Mouse (Mus musculus): ENCODE measurements at regions not wholly inside any gene's neighbourhood (a gene's known extent, or its start where the extent isn't known, plus 50 kb on each side); places are given as distances from the start of the nearest gene placed in this dataset.

- H3K27me3 ChIP-seq = peaks cover 40% of the 10 kb centered on the region
- H3K4me1 ChIP-seq = peaks cover 31% of the 10 kb centered on the region
- 55% methylated on average over 7 of the region's 7 CpGs for WGBS
- no peak for ATAC-seq (ENCODE audit: low FRiP score, low read depth)
- H3K9ac ChIP-seq (replicated peaks) = no peak overlapping the region
- no peaks in the 10 kb centered on the region for H3K36me3 ChIP-seq
- H3K9me3 ChIP-seq = no peaks in the 10 kb centered on the region
- no peak overlapping the region for H3K4me2 ChIP-seq (replicated peaks)
- H3K27ac ChIP-seq (replicated peaks) = no peak overlapping the region
- H3K4me3 ChIP-seq = no peak overlapping the region
Observed at GRCm38 (mm10) chr4:124302950-124303349, 307.7 kb downstream of the 3100002H09Rik start.

GRCm38 (mm10) chr4:124298667-124299437, 311.8 kb downstream of the 3100002H09Rik start:
- H3K9ac ChIP-seq (replicated peaks) = no peak overlapping the region
- H3K4me3 ChIP-seq = no peak overlapping the region
- H3K4me2 ChIP-seq (replicated peaks) = no peak overlapping the region
- 26% methylated on average over 10 of the region's 10 CpGs for WGBS
- no peaks in the 10 kb centered on the region for H3K36me3 ChIP-seq
- peak overlapping the region; percentile 46 for H3K27ac ChIP-seq (replicated peaks)
- peaks cover 36% of the 10 kb centered on the region for H3K27me3 ChIP-seq
- ATAC-seq (ENCODE audit: low FRiP score, low read depth) = peak; percentile 74
- H3K4me1 ChIP-seq = peaks cover 23% of the 10 kb centered on the region
- H3K9me3 ChIP-seq = no peaks in the 10 kb centered on the region

- Histone ChIP-seq H3K4me3 (no peak overlapping the region), H3K4me1 (peaks cover 13% of the 10 kb centered on the region), H3K36me3 (no peaks in the 10 kb centered on the region), H3K27me3 (peaks cover 13% of the 10 kb centered on the region), H3K9ac (replicated peaks) (no peak overlapping the region; the same call in 1 of the 2 replicates), H3K9me3 (no peaks in the 10 kb centered on the region), H3K4me2 (replicated peaks) (peak overlapping the region; percentile 25), H3K27ac (replicated peaks) (peak overlapping the region; percentile 58)
- 10% methylated on average over 17 of the region's 17 CpGs for WGBS
- peak; percentile 85 for ATAC-seq (ENCODE audit: low FRiP score, low read depth)
Observed at GRCm38 (mm10) chr4:124292254-124292653, 318.3 kb downstream of the 3100002H09Rik start.

- H3K4me3 ChIP-seq = no peak overlapping the region
- H3K4me1 ChIP-seq = peaks cover 13% of the 10 kb centered on the region
- 66% methylated on average over 8 of the region's 8 CpGs for WGBS
- ATAC-seq (ENCODE audit: low FRiP score, low read depth) = no peak
- H3K27ac ChIP-seq (replicated peaks) = 0 out of 2 replicates have a peak overlapping the region, but pooled peaks have one; percentile 58
- H3K9ac ChIP-seq (replicated peaks) = no peak overlapping the region
- no peaks in the 10 kb centered on the region for H3K36me3 ChIP-seq
- peaks cover 13% of the 10 kb centered on the region for H3K27me3 ChIP-seq
- no peak overlapping the region for H3K4me2 ChIP-seq (replicated peaks)
- no peaks in the 10 kb centered on the region for H3K9me3 ChIP-seq
Observed at GRCm38 (mm10) chr4:124291767-124292166, 318.8 kb downstream of the 3100002H09Rik start.

- ATAC-seq (ENCODE audit: low FRiP score, low read depth) = no peak
- Histone ChIP-seq H3K27me3 (peaks cover 7% of the 10 kb centered on the region; the same call in 1 of the 2 replicates), H3K27ac (replicated peaks) (no peak overlapping the region), H3K9ac (replicated peaks) (no peak overlapping the region), H3K9me3 (no peaks in the 10 kb centered on the region), H3K4me3 (no peak overlapping the region), H3K4me2 (replicated peaks) (no peak overlapping the region), H3K4me1 (peaks cover 9% of the 10 kb centered on the region), H3K36me3 (no peaks in the 10 kb centered on the region)
- WGBS = 90% methylated on average over 6 of the region's 6 CpGs
Observed at GRCm38 (mm10) chr4:124287471-124287870, 323.1 kb downstream of the 3100002H09Rik start.

- Histone ChIP-seq H3K4me2 (replicated peaks) (0 out of 2 replicates have a peak overlapping the region, but pooled peaks have one; percentile 13), H3K9me3 (no peaks in the 10 kb centered on the region), H3K27ac (replicated peaks) (peak overlapping the region; percentile 93), H3K27me3 (peaks cover 23% of the 10 kb centered on the region; the same call in 1 of the 2 replicates), H3K4me1 (peaks cover 31% of the 10 kb centered on the region), H3K9ac (replicated peaks) (no peak overlapping the region), H3K4me3 (no peak overlapping the region), H3K36me3 (no peaks in the 10 kb centered on the region)
- 3% methylated on average over 10 of the region's 10 CpGs for WGBS
- ATAC-seq (ENCODE audit: low FRiP score, low read depth) = no peak
Observed at GRCm38 (mm10) chr4:124278681-124279080, 331.9 kb downstream of the 3100002H09Rik start.

GRCm38 (mm10) chr4:124277456-124278181, 333.0 kb downstream of the 3100002H09Rik start:
- H3K9ac ChIP-seq (replicated peaks) = peak overlapping the region; percentile 65
- under 1% methylated on average over 42 of the region's 43 CpGs for WGBS
- peaks cover 25% of the 10 kb centered on the region; the same call in 1 of the 2 replicates for H3K27me3 ChIP-seq

DNA sequence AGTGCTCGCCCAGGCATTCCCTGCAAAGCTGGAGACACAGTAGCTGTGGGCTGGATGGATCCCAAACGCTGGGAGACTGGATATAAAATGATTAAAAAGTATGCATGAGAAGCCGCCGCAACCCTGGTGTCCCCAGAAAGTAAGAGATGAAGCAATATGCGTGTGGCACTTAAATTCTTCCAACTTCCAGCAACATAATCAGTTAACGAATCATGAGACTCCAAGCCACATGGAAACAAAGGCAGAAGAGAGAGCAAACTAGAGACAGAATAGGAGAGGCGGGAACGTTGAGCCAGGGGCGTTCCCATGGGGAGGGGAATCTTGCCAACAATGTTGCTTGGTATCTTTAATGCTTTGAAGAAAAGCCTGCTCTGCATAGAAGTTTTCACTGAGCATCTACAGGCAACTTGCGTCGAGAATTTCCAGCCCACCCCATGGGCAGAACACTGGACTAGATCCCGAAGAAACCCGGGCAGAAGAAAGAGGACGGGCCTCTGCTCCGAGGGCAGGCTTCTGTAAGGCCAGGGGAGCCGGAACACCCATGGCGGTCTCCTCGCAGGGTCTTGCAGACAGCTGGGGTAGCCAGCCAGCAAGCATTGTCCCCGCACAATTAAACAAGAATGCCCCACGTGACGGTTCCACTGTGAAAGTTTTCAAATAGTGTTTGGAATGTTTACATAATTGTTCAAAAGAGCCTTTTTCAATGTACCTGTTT, 333.7 kb downstream of the 3100002H09Rik start:
- ATAC-seq (ENCODE audit: low FRiP score, low read depth) = peak; percentile 84
- WGBS = 1% methylated on average over 21 of the region's 21 CpGs

More at GRCm38 (mm10) chr4:124277456-124278181, 333.0 kb downstream of the 3100002H09Rik start:
- Histone ChIP-seq H3K4me1 (peaks cover 31% of the 10 kb centered on the region), H3K36me3 (no peaks in the 10 kb centered on the region), H3K4me3 (peak overlapping the region; percentile 39), H3K9me3 (no peaks in the 10 kb centered on the region), H3K27ac (replicated peaks) (peak overlapping the region; percentile 93), H3K4me2 (replicated peaks) (peak overlapping the region; percentile 77)
- peak; percentile 75 for ATAC-seq (ENCODE audit: low FRiP score, low read depth)

DNA sequence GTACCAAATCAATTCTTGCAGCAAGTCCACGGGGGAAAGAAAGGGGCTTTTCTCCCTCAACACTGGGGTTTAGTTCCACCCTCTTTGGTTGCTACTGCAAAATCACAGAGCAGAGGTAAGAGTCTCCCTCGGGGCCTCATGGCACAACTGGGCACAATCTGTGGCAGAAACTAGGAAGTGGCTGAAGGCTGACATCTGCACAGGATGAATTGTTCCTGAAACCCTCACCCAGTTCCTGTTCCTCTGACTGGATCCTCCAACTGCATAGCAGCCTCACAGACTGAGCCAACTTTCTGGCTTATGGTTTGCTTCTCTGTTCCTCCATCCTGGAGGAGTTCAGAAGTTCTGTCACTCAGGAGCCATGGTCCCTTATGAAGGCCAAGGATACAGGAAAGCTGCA, 338.6 kb downstream of the 3100002H09Rik start:
- ATAC-seq (ENCODE audit: low FRiP score, low read depth) = no peak
- H3K4me1 ChIP-seq = peaks cover 12% of the 10 kb centered on the region
- no peak overlapping the region for H3K4me2 ChIP-seq (replicated peaks)
- WGBS = 91% methylated on average over 2 of the region's 2 CpGs
- no peak overlapping the region for H3K4me3 ChIP-seq
- no peaks in the 10 kb centered on the region for H3K36me3 ChIP-seq
- H3K9me3 ChIP-seq = no peaks in the 10 kb centered on the region
- no peak overlapping the region for H3K27ac ChIP-seq (replicated peaks)
- H3K9ac ChIP-seq (replicated peaks) = no peak overlapping the region
- H3K27me3 ChIP-seq = peaks cover 40% of the 10 kb centered on the region

More for the DNA sequence above, 333.7 kb downstream of the 3100002H09Rik start:
- Histone ChIP-seq H3K36me3 (no peaks in the 10 kb centered on the region), H3K4me1 (peaks cover 31% of the 10 kb centered on the region), H3K9me3 (no peaks in the 10 kb centered on the region), H3K27ac (replicated peaks) (peak overlapping the region; percentile 93), H3K4me3 (peak overlapping the region; percentile 39), H3K9ac (replicated peaks) (peak overlapping the region; percentile 65), H3K27me3 (peaks cover 29% of the 10 kb centered on the region), H3K4me2 (replicated peaks) (peak overlapping the region; percentile 77)

DNA sequence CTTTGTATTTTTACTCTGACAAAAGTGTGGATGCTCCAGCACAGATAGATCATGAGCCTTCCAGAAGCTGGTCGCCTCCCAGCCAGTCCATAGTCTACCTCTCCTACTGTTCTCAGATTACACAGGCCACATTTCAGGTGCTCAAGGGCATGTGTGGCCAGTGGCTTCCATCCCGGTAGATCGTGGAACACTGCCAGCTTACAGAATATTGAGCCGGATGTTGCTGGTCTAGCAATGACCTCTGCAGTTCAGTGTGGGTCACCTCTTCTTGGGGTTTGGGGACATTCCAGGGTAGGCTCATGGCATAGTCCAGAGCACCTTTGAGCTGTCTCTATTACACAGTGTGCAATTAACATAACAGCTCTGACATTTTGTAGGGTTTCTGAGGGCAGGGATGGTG, 342.2 kb downstream of the 3100002H09Rik start:
- Histone ChIP-seq H3K4me3 (no peak overlapping the region), H3K9ac (replicated peaks) (no peak overlapping the region), H3K27me3 (peaks cover 27% of the 10 kb centered on the region), H3K36me3 (no peaks in the 10 kb centered on the region), H3K27ac (replicated peaks) (no peak overlapping the region), H3K4me1 (peaks cover 25% of the 10 kb centered on the region), H3K4me2 (replicated peaks) (no peak overlapping the region), H3K9me3 (no peaks in the 10 kb centered on the region)
- no peak for ATAC-seq (ENCODE audit: low FRiP score, low read depth)
- 89% methylated on average over 4 of the region's 4 CpGs for whole genome bisulfite sequencing

GRCm38 (mm10) chr4:124266573-124266972, 344.0 kb downstream of the 3100002H09Rik start:
- no peaks in the 10 kb centered on the region for H3K9me3 ChIP-seq
- 18% methylated on average over 4 of the region's 4 CpGs for WGBS
- H3K4me3 ChIP-seq = no peak overlapping the region
- no peak overlapping the region for H3K4me2 ChIP-seq (replicated peaks)
- ATAC-seq (ENCODE audit: low FRiP score, low read depth) = peak; percentile 89
- H3K9ac ChIP-seq (replicated peaks) = no peak overlapping the region
- H3K4me1 ChIP-seq = peaks cover 25% of the 10 kb centered on the region
- peaks cover 20% of the 10 kb centered on the region for H3K27me3 ChIP-seq
- H3K27ac ChIP-seq (replicated peaks) = peak overlapping the region; percentile 43
- no peaks in the 10 kb centered on the region for H3K36me3 ChIP-seq

Data from midbrain, embryonic 12.5 days (tissue).